Mouse (Mus musculus) ovary, postnatal 10 days (tissue): ENCODE measurements around the gene Wnk4.

Source experiments
- DNase-seq: peaks from one replicate; pipeline ENCODE4 v3.0.0; 2022; ENCODE audit warnings: low spot score

Wnk4 gene

DNA sequence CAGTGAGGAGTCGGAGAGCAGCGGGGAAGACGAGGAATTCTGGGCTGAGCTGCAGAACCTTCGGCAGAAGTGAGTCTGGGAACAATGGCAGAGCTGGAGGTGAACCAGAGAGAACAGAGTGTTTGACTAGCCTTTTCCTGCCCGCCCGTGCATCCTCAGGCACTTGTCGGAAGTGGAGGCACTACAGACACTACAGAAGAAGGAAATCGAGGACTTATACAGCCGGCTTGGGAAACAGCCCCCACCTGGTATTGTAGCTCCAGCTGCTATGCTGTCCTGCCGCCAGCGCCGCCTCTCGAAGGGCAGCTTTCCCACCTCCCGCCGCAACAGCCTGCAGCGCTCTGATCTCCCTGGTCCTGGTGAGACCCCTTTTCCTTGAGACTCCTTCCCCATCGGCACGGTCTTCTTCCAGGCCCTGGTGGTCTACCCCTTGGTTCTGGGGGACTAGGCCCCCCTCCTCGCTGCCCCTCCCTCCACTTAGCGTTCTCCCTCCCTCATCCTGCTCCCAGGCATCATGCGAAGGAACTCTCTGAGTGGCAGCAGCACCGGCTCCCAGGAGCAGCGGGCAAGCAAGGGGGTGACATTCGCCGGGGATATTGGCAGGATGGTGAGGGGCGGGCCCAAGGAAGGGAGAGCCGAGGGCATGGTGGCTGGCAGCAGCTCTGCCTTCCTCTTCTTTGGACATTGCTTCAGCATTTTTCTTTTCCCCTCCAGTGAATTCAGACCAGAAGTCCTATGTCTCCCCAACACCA is 16.1 kb downstream of the Wnk4 start:
- no peak for DNase-seq

DNA sequence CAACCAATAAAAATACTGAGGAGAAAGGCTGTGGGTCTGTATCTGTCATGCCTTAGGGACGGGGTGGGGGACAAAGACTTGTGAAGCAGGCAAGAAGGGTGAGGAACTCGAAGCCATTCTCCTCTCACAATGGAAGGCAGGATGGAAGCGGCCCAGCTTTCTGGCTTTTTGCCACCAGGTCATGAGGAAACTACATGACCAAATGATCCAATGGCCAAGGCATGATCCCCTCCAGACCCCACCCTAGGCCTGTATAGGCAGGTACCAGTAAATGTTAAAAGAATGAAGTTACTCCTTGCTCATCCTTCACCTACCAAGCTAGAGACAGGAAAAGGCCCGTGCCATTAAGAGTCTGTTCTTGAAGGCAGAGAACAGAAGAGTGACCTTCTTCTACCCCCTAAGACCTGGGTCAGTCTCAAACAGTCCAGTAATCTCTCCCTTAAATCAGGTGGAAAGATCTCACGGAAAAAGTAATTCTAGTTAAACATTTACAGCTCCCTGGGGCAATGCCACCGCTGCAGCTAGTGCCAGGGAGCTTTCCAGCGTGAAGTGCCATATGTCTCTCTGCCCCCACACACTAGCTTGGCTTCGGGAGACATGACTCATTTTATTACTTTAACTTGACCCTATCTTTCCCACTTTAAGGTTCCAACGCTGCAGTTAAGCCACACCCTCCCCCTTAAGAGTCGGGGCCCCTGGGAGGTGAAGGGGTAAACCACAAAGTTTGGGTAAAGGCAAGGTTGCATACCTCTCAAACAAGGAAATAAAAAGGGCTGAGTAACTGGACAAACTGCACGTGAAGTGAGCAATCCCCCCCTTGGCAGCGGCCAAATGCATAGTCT is 17.2 kb downstream of the Wnk4 start:
- DNase-seq, result no peak

DNA sequence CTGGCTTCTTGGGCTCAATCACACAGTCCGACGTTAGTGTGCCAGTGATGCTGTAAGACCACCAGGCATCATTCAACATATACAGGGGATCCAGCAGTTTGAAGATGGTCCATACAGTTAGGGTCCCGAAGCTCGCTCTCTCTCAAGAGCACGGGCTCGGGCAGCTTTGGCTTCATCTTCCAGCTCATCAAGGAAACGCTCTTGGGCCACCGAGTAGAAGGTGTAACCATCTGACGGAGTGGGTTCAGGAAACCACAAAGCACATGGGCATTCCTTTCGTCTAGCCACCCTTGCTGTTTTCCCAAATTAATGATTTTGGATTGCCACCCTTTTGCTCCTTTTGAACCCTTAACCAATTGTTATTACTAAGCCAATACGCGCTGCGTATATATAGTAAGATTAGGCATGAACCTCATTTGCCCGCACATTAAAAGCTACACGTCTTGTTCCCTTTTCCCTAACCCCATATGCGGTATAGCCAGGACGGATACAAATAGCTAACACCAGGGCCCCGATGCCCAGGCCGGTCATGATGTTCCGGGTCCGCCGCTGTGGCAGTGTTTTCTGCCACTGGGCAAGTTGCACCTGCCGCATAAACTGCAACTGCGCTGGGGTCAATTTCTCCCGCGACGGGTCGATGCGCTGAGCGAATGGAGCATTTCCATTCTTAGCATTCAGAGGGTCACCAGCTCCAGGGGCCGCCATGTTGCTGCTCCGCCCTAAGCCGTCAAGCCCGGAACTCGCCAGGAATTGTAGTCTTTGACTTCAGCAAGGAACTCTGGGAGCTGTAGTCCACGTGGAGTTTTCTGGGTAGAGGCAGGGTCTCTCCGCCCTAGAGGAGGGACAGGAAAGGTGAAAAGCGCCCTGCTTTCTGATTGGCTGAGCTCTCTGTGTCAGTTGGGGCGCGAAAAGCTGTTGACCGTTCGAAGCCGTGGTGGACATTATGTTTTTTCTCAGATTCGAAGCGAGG is 18.1 kb downstream of the Wnk4 start, which contains the start of the genes Cntd1 and Coa3:
Gene Cntd1, plus strand, starts transcription at position 790 of the 970 bp plus-strand sequence.
Gene Coa3, minus strand, starts transcription at position 892 of the 970 bp plus-strand sequence.
- peak; percentile 63 for DNase-seq

DNA sequence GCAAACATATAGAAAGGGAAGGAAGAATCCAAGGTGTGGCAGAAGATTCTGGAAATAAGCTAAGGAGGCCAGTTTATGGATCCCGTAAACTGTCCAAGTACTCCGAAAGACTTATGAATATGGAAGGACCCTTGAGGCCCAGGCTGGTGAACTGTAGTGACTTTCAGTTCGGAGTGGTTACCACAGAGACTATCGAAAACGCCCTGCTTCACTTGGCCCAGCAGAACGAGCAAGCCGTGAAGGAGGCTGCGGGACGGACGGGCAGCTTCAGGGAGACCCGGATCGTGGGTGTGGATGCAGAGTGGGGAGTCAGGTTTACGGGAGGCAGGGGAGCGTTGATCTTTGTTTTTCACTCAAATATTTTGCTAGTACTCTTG is 18.8 kb downstream of the Wnk4 start:
- DNase-seq, result no peak

DNA sequence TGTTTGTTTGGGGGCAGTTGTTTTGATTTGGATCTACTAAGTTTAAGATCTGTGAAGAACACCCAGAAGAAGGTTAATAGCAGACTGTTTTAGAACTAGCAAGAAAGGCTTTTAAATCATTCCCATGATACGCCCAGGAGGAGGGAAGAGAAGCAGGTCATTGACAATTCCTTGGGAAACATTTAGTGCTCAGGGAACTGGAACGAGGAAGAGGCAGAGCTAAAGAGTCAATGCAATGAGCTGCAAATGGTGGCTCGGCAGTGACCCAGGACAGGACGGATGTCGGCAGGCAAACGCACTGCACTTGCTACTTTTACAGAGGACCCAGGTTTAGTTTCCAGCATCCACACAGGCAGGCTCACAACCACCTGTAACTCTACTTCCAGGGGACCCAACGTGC is 20.5 kb downstream of the Wnk4 start:
- DNase-seq, result no peak

DNA sequence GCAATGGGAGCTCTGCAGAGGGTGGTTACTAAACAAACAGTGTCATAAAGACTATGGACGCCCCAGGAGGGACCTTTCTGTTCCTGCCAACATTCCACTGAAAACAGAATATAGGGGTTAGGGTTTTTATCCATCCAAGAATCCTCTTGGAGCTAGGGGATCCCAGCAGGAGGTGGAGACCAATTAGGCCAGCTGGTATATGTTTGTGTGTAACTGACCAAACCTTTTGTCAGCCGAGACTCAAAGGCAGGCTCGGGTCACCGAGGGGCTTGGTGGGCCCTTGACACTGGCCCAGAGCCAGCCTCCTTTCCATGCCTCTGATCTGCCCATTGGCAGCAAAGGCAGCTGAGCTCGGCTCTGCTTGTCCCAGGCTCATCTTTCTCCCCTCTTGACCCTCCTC is 22.5 kb downstream of the Wnk4 start:
- no peak for DNase-seq

DNA sequence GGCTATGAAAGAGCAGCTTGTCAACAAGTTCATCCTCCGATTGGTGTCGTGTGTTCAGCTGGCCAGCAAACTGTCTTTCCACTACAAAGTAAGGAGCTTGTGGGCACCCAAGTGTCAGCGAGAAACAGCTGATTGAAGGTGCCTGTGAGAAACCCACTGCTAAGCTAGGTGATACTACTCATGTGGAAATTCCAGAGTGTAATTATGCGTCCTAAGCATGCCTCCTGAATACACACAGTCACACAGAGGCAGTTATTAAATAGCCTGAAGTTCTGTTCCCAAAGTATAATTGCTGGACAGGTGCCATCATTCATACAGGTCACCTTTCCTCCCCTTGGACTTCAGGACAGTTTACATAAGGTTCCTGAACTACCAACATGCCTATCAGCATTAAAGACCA is 23.4 kb downstream of the Wnk4 start:
- no peak for DNase-seq

DNA sequence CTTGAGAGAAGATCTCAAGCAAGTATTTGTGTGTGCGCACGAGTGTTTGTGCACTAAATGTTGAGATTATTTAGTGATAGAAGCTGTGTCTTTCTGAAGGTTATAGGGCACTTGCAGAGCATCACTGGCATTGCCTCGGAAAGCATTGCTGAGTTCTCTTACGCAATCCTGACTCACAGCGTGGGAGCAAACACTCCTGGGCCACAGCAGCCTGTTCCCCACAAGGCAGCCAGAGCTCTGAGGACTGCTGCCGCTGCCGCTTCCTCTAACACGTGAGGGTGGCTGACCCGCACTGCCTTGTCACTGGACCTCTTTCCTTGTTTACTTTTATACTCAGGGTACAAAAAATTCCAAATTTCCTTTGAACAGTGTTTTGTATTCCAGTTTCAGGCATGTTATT is 26.9 kb downstream of the Wnk4 start:
- DNase-seq, result no peak

DNA sequence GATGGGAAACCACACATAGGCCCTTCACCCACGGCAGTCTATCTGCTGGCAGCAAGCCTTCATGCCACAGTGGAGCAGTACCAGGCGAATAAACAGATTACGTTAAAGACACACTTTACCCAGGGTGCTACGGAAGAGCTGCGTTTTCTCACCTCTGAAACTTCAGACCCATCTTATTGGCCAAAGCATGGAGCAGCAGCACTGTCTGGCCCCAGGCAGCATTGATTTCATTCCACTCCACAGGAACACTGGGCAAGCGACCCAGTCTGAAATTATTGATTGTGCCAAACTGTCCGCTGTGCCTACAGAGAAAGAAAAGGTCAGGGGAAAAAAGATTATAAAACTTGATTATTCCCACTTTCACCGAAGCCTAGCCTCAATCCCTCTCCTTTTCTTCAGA is 30.9 kb downstream of the Wnk4 start:
- no peak for DNase-seq

DNA sequence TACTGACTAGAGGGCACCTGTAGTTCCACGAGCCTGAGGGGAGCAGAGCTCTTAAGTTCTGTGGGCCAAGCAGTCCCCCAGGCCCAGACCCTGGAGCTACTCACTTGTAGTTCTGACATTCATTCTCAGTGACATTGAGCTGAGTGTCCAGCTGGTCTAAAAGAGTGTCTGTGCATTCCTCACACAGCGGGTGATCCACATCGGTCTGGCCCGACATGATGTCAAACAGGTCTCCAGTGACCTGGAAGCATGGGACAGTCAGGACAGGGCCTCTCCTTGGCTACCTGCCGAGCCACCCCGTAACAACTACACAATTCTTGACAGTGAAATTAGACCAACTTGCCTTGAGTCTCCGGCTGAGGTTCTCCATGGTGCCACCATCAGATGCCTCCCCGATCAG is 34.8 kb downstream of the Wnk4 start:
- no peak for DNase-seq

DNA sequence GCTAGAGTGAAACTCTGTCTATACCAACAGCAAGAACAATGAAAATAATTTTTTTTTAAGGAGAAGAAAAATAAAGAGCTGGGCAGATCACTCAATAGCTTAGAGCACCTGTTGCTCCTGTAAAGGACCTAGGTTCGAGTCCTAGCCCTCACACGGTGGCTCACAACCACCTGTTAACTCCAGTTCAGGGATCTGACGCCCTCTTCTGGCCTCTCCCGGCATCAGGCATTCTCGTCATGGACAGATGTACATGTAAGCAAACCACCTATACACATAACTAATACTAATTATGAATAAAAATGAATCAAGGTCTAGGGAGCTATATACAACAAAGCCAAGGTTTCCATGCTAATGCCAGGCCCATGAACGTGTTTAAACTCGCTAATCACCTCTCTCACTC is 40.5 kb downstream of the Wnk4 start:
- no peak for DNase-seq

DNA sequence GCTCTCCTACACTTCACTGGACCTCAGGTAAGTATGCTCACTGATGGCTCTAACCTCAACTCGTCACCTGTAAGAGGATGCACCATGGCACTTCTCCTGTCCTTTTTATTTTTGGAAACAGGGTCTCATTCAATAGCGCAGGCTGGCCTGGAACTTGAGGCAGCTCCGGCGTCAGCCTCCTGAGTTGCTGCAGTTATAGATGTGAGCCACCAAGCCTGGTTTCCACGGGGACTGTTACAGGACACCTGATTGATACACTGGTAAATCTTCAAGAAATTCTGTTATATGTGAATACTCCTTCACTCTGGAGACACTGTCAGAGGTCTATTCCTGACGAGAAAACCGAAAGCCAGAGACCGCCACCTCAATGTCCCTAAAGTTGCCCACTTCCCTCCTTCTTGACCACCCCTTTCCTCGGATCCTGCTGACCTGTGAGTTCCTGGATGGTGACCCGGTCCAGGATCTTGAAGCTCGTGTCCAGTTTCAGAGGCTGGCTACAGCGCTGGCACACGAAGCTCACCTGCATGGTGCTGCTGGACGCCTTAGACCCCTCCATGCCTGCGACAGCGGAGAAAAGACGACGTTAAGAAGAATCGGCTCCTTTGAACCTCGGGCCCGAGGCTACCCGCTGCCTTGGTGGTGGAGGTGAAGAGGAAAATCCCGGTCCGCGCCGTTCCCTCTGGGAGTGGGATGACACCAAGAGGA is 41.1 kb downstream of the Wnk4 start:
- DNase-seq, result no peak

DNA sequence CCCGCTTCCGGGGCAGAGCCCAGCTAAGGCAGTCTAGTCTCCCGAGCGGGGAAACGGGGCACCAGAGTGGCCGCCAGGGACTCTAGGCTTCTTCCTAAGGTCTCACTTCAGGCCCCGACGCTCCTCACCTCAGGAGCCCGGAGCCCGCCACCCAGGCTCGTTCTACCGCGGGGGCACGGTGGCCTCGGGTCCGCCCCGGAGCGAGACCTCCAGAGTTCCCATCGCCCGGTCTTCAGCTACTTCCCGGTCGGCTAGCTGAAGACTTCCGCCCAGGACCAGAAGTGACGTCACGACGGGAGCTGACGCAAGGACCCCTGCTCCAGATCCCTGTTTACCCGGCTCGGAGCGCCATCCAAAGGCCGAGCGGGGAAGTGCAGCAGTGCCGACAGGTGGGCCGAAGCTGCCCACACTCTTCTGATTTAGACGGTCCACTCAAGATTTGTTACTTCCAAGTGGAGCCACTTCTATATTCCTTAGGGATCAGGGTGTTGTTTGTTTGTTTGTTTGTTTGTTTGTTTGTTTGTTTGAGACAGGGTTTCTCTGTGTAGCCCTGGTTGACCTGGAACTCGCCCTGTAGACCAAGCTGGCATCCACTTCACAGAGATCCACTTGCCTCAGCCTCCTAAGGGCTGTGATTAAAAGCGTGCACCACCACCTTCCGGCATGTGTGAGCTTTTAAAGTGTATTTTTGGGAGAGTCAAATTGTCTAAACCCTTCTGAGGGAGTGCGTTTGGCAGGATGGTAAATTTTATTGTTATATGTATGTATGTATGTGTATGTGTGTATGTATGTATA is 41.8 kb downstream of the Wnk4 start, which contains the start of gene Becn1:
Gene Becn1, minus strand, starts transcription at position 283 of the 795 bp plus-strand sequence.
- peak; percentile 95 for DNase-seq

DNA sequence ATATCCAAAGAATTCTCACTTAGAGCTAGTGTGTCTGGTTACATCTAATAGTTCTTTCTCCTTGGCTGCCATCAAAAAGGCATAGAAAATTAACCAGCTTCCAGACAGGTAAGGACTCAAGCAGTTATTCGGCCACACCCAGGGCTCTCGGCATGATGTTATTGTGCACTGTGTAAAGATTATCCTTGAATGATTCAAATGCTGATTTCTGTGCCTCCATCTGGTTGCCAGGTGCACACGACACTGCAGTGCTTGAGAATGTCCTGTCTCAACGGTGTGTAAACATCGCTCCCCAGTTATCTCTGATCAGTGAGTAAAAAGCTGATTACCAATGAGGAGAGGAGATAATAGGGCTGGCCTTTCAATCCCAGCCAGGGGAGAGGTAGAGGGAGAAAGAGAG is 47.4 kb downstream of the Wnk4 start:
- DNase-seq, result no peak

DNA sequence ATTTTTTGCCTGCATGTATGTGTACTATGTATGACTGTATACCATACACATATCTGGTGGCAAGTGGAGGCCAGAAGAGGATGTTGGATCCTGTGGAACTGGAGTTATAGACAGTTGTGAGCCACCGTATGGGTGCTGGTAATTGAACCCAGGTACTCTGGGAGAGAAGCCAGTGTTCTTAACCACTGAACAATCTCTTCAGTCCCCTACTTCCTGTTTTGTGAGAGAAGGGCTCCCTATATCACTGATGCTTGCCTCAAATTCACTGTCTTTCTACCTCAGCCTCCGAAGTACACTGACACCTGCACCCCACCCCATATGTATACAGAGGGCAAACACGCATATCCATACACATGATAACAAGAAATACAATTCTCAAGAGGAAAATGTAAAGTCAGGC is 50.7 kb downstream of the Wnk4 start:
- DNase-seq, result no peak

DNA sequence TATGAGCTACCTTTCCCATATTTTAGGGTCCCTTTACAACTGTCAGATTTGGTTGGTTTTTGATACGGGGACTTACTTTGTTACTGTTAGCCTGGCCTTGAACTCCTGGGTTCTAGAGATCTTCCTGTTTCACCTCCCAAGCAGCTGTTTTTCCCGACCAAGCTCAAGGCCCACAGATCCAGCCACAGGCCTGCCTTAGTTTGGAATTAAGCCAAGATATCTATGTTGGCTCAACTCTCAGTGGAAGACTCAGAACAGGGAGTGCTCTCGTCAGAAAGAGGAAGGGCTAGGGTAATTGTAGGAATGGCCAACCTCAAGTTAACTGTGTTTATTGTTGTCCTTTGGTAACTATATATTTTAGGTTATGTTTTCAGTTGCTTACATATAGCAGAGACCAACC is 51.8 kb downstream of the Wnk4 start:
- DNase-seq, result no peak

DNA sequence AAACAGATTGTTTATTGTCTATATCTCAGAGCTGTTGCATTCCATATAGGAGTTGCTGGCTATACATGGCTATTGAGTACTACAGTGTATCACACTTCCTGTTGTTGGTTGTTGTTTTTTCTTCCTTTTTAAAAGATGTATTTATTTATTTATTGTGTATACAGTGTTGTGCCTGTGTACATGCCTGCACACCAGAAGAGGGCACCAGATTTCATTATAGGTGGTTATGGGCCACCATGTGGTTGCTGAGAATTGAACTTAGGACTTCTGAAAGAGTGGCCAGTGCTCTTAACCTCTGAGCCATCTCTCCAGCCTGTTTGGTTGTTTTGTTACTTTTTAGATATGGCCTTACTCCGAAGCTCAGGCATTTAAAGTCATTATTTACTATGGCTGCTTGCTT is 54.2 kb downstream of the Wnk4 start:
- DNase-seq, result no peak

DNA sequence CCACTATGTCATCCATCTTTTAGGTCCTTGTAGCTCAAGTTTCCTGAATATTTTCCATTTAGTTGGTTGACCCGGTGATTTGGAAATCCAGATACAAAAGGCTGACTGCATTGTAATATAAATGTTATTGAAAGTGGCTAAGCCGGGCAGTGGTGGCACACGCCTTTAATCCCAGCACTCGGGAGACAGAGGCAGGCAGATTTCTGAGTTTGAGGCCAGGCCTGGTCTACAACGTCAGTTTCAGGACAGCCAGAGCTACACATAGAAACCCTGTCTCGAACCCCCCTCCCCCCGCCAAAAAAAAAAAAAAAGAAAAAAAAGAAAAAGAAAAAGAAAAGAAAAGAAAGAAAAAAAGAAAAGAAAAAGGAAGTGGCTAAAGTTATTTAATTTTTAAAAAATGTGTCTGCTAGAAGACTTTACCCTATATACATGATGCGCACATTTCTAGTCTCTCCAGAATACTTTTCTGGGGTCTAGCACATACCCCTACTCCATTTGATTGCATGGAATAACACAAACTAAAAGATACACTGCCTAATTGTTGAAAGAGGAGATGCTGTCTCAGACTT is 54.8 kb downstream of the Wnk4 start:
- no peak for DNase-seq

DNA sequence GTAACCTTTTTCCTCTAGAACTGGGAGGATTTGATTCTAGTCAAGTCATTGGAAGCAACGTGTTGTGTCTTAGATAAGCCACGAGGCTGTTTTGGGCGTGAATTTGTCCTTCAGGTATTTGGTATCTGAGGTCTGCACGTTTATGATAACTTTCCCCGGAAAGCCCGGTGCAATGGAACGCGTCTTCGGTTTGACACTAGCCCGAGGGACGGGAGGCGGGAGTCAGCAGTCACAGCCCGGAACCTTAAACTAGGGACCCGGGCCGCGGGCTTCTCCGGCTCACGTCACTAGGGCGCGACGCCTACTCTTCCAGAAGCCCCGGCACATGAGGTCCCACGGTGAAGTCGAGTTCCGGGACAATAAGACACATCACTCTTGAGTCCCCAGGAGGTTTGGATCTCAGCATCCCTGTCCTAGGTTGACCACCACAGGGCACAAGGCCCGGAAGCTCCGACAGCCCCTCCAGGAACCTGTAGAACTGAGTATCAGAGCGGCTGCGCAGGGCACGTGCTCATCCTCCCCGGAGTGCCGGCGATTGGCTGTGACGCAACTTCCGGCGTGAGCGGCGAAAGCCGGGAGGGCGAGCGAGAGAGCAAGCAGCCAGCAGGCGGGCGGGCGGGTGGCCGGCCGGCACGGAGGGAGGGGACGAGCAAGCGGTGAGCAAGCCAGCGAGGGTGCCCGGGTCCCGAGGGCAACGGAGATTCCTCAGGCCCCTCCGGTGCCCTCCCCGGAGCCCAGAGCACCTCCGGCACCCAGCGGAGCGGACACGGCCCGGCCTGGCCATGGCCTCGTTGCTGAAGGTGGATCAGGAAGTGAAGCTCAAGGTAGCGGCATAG is 55.5 kb downstream of the Wnk4 start, which contains the start of gene Psme3:
Gene Psme3, plus strand, starts transcription at position 549 of the 836 bp plus-strand sequence.
- DNase-seq, result peak; percentile 87
